Mouse (Mus musculus) intestine, embryonic 16.5 days (tissue): ENCODE data around the gene Nhsl2. TPM values are rescaled to one million over a fixed set of nuclear protein-coding genes. Genes with fewer than 3 reads are reported as not detected.

Experiments
- ATAC-seq: fragments of 200-750 bp; cut with Nextera tagmentation; 2 replicates; pipeline ENCODE4 v1.8.0; 2017; ENCODE audit warnings: moderate TSS enrichment, moderate library complexity
- H3K27ac ChIP-seq: fragments of 300-500 bp; sonication (generic); 2 replicates; pipeline ENCODE4 v1.5.1; 2014; ENCODE audit warnings: mild to moderate bottlenecking, low read length
- H3K27me3 ChIP-seq: fragments of 300-500 bp; sonication (generic); replicated peaks from 2 replicates; pipeline ENCODE4 v1.6.1; 2014; ENCODE audit warnings: low read length, control low read depth, mixed read lengths; ENCODE audit not compliant: control insufficient read depth, insufficient read depth
- H3K36me3 ChIP-seq: fragments of 300-500 bp; sonication (generic); 2 replicates; pipeline ENCODE4 v1.6.1; 2014; ENCODE audit warnings: low read length, control low read depth; ENCODE audit not compliant: control insufficient read depth, insufficient read depth
- H3K4me1 ChIP-seq: fragments of 300-500 bp; sonication (generic); 2 replicates; pipeline ENCODE4 v1.6.1; 2014; ENCODE audit warnings: low read length, control low read depth, mixed read lengths; ENCODE audit not compliant: control insufficient read depth, insufficient read depth
- H3K4me2 ChIP-seq: fragments of 300-500 bp; sonication (generic); 2 replicates; pipeline ENCODE4 v1.6.1; 2014; ENCODE audit warnings: low read depth, low read length, control low read depth
- H3K4me3 ChIP-seq: fragments of 300-500 bp; sonication (generic); 2 replicates; pipeline ENCODE4 v1.5.1; 2014; ENCODE audit warnings: mild to moderate bottlenecking, low read length
- H3K9ac ChIP-seq: fragments of 300-500 bp; sonication (generic); 2 replicates; pipeline ENCODE4 v1.6.1; 2014; ENCODE audit warnings: low read depth, low read length
- H3K9me3 ChIP-seq: fragments of 300-500 bp; sonication (generic); 2 replicates; pipeline ENCODE4 v1.6.1; 2016; ENCODE audit warnings: low read length, control low read depth; ENCODE audit not compliant: control insufficient read depth
- WGBS: fragments of 180-500 bp; shearing (Covaris S2); extraction: QIAGEN DNeasy Blood & Tissue Kit; methylation state at CpG from one replicate; pipeline ENCODE4 v1.1.7; 2014; 5-methylcytosine and 5-hydroxymethylcytosine counted together
- polyA plus RNA-seq: library from polyadenylated mRNA; unstranded; fragments of >200 nt; fragmentation: Nextera tagmentation; extraction: Ambion mirVana; gene quantifications from 2 replicates; pipeline ENCODE4 v1.2.1, GENCODE M21; 2015

Nhsl2 gene
- polyA plus RNA-seq, 1 experiment from 2014 or later = 6.9 TPM

- H3K27ac ChIP-seq = no peak overlapping the region
- no peak overlapping the region for H3K9ac ChIP-seq
- H3K36me3 ChIP-seq = no peaks in the 10 kb centered on the region
- WGBS = 72% methylated on average over 7 of the region's 7 CpGs
- H3K4me2 ChIP-seq = no peak overlapping the region
- H3K9me3 ChIP-seq = no peaks in the 10 kb centered on the region
- no peaks in the 10 kb centered on the region for H3K4me1 ChIP-seq
- no peak overlapping the region for H3K4me3 ChIP-seq
- ATAC-seq = no peak
- peaks cover 9% of the 10 kb centered on the region; the same call in 1 of the 2 replicates for H3K27me3 ChIP-seq
Measured at GRCm38 (mm10) chrX:101893796-101894195, 44.6 kb downstream of the Nhsl2 start.

DNA sequence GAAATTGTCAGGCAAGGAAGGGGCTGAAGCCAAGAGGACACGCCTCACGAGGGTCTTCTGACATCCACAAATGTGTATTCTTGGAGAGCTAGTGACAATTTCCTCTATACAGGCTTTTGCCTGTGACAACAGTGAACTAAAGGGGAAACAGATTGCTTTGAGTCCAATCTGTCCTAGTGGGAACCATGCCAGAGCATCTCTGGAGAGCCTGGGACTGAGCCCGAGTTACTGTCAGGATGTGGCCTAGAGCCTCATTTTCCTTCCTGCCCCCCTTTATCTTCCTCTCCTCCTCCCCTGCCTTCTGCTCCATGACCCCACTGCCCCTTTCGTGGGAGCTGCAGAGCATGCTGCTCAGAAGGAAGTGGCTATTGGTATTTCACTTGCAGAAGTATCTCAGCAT lies 49.2 kb downstream of the Nhsl2 start:
- WGBS = 56% methylated on average over 4 of the region's 4 CpGs
- Histone ChIP-seq H3K4me2 (no peak overlapping the region), H3K4me1 (no peaks in the 10 kb centered on the region), H3K9ac (no peak overlapping the region), H3K27me3 (peaks cover 10% of the 10 kb centered on the region; the same call in 1 of the 2 replicates), H3K4me3 (no peak overlapping the region), H3K9me3 (no peaks in the 10 kb centered on the region), H3K27ac (no peak overlapping the region), H3K36me3 (no peaks in the 10 kb centered on the region)
- ATAC-seq = no peak

DNA sequence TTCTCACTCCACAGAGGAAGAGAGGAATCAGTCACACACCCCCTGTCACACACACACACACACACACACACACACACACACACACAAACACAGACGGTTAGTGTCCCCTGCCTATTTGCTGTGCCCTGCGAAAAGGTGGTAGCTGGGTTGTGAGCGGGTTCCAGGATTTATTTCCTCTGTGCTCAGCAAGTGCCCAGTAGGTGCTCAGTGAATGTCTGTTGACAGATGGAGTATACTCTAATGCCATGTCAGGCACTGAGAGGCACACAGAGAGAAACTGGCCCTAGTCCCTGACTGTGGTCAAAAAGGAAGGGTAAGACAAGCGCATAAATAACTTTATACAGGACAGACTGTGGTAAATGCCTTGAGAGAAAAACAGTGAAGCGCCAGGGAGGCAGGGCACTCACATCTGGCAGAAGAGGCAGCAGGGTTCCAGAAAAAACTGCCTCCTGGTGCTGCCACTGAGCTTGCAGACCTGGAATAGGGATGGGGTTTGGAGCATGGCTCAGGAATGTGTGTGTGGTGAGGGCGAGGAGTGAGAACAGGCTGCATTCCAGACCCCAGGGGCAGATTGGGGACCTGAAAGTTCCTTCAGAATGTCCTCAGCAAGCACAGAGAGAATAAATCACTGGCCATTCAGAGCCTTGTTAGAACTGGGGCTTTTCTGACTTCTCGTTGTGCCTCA lies 52.8 kb downstream of the Nhsl2 start:
- Histone ChIP-seq H3K4me3 (no peak overlapping the region), H3K4me2 (no peak overlapping the region), H3K9me3 (no peaks in the 10 kb centered on the region), H3K36me3 (no peaks in the 10 kb centered on the region), H3K27ac (no peak overlapping the region), H3K27me3 (peaks cover 8% of the 10 kb centered on the region; the same call in 1 of the 2 replicates), H3K4me1 (no peaks in the 10 kb centered on the region), H3K9ac (no peak overlapping the region)
- 65% methylated on average over 7 of the region's 7 CpGs for WGBS
- ATAC-seq = no peak

- Histone ChIP-seq H3K4me2 (no peak overlapping the region), H3K9ac (no peak overlapping the region), H3K27me3 (peaks cover 8% of the 10 kb centered on the region; the same call in 1 of the 2 replicates), H3K9me3 (no peaks in the 10 kb centered on the region), H3K4me1 (no peaks in the 10 kb centered on the region), H3K27ac (no peak overlapping the region), H3K4me3 (no peak overlapping the region), H3K36me3 (no peaks in the 10 kb centered on the region)
- 86% methylated on average over 4 of the region's 4 CpGs for WGBS
- no peak for ATAC-seq
Measured at GRCm38 (mm10) chrX:101902597-101902996, 53.4 kb downstream of the Nhsl2 start.

GRCm38 (mm10) chrX:101907301-101907700 lies 58.1 kb downstream of the Nhsl2 start:
- no peak for ATAC-seq

DNA sequence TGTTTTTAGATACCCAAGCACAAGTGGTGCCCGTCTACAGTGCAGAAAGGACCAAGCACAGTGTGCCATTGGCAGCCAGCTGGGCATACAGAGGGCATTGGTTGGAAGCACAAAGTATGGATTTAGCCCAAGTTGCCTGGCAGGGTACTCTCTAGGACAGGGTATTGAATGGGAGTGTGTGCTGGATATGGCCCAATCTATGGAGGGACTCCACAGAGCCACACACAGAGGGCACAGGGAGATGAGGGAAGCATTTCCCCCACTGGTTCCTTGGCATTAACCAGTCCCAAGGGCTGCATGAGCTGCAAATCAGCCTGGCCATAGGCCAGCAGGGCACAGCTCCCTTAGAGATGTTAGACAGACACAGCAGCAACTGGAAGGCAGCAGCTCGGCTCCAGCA lies 79.9 kb downstream of the Nhsl2 start:
- H3K9me3 ChIP-seq = no peaks in the 10 kb centered on the region
- 74% methylated on average over 2 of the region's 2 CpGs for WGBS
- no peak overlapping the region for H3K9ac ChIP-seq
- H3K4me1 ChIP-seq = no peaks in the 10 kb centered on the region
- no peak overlapping the region for H3K4me3 ChIP-seq
- ATAC-seq = no peak
- no peak overlapping the region for H3K4me2 ChIP-seq
- no peak overlapping the region for H3K27ac ChIP-seq
- H3K27me3 ChIP-seq = peaks cover 15% of the 10 kb centered on the region
- H3K36me3 ChIP-seq = no peaks in the 10 kb centered on the region

More at GRCm38 (mm10) chrX:101907301-101907700, 58.1 kb downstream of the Nhsl2 start:
- 64% methylated on average over 5 of the region's 5 CpGs for WGBS
- no peaks in the 10 kb centered on the region for H3K9me3 ChIP-seq
- no peak overlapping the region for H3K9ac ChIP-seq
- H3K27me3 ChIP-seq = no peaks in the 10 kb centered on the region
- H3K4me2 ChIP-seq = no peak overlapping the region
- H3K4me3 ChIP-seq = no peak overlapping the region
- no peaks in the 10 kb centered on the region for H3K36me3 ChIP-seq
- H3K4me1 ChIP-seq = no peaks in the 10 kb centered on the region
- H3K27ac ChIP-seq = no peak overlapping the region

DNA sequence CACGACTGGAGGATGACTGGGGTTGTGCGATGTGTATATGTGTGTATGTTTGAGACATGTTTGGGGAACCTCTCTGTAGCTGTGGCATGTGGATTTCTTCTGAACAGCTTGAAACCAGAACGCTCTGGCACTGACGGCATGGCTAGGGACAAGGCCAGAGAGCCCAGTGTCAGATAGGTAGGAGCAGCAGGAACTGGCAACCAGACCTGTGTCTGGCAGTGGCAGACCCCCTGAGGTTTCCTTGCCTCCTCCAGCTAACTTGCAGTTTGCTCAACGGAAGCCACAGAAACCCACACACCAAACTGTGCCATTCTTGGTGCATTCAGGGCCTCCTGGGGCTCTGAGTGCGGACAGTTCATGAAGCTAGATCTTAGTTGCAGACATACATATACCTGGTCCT lies 81.1 kb downstream of the Nhsl2 start:
- Histone ChIP-seq H3K4me2 (no peak overlapping the region), H3K9me3 (no peaks in the 10 kb centered on the region), H3K4me3 (no peak overlapping the region), H3K27me3 (peaks cover 15% of the 10 kb centered on the region), H3K27ac (no peak overlapping the region), H3K36me3 (no peaks in the 10 kb centered on the region), H3K4me1 (no peaks in the 10 kb centered on the region), H3K9ac (no peak overlapping the region)
- no peak for ATAC-seq
- 87% methylated on average over 6 of the region's 6 CpGs for WGBS

GRCm38 (mm10) chrX:101931016-101931415 lies 81.8 kb downstream of the Nhsl2 start:
- no peak for ATAC-seq
- Histone ChIP-seq H3K4me1 (no peaks in the 10 kb centered on the region), H3K4me3 (no peak overlapping the region), H3K4me2 (no peak overlapping the region), H3K27me3 (peaks cover 15% of the 10 kb centered on the region), H3K36me3 (no peaks in the 10 kb centered on the region), H3K9ac (no peak overlapping the region), H3K27ac (no peak overlapping the region), H3K9me3 (no peaks in the 10 kb centered on the region)
- 84% methylated on average over 5 of the region's 5 CpGs for WGBS

DNA sequence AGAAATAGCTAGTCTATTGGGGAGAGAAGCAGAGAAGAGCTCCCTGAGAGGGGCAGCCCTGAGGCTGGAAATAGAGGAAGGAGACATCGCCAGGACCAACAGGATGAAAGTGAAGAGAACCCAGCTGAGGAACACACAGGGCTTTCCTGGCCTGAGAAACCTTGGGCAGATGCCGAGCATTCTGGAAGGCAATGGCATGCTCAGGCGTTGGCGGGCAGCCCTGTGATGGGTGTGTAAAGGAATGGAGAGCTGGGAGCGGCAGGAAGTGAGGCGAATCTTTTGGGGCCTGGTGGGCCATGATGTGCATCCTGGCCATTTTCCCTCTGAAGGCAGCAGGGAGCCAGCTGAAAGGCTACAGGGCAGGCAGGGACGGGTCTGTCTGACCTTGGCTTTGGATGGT lies 83.1 kb downstream of the Nhsl2 start:
- H3K27ac ChIP-seq = no peak overlapping the region
- H3K27me3 ChIP-seq = peaks cover 15% of the 10 kb centered on the region
- H3K36me3 ChIP-seq = no peaks in the 10 kb centered on the region
- 79% methylated on average over 7 of the region's 7 CpGs for WGBS
- H3K4me2 ChIP-seq = no peak overlapping the region
- no peaks in the 10 kb centered on the region for H3K9me3 ChIP-seq
- H3K9ac ChIP-seq = no peak overlapping the region
- H3K4me3 ChIP-seq = no peak overlapping the region
- no peaks in the 10 kb centered on the region for H3K4me1 ChIP-seq
- ATAC-seq = no peak

DNA sequence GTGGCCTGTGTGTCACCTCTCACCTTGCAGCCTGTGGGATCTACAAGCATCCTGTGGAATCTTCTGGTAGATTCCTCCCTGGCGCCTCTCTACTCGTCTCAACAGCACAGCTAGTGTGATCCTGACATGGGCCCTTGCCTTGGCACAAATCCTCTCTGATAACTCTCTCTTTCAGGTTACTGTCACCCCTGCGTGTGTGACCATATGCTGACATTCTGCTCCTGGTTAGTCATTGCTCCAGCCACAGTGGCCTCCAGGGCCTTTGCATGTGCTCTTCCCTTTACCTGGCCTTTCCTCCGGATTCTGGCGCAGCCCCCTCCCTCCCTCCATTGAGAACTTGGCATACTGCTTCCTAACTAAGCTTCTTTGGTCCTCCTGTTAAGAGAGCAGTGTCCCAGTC lies 84.2 kb downstream of the Nhsl2 start:
- Histone ChIP-seq H3K27ac (no peak overlapping the region), H3K9ac (no peak overlapping the region), H3K4me1 (no peaks in the 10 kb centered on the region), H3K36me3 (no peaks in the 10 kb centered on the region), H3K9me3 (no peaks in the 10 kb centered on the region), H3K27me3 (peaks cover 15% of the 10 kb centered on the region), H3K4me2 (no peak overlapping the region), H3K4me3 (no peak overlapping the region)
- WGBS = 87% methylated on average over 5 of the region's 5 CpGs
- ATAC-seq = no peak
